Mouse (Mus musculus) MEL (cell line): ENCODE measurements around the gene Cpm.

Source experiments
- CHD2 ChIP-seq: IDR thresholded peaks from 2 replicates; pipeline ENCODE4 v1.6.1; 2011; ENCODE audit warnings: low read length, improper control_type of control experiment
- CTCF ChIP-seq, 3 experiments: IDR thresholded peaks in 2 of 3; conservative IDR thresholded peaks in 1 of 3; 2 replicates each; pipeline ENCODE4 v1.5.1; 2011 to 2012; ENCODE audit warnings: low read length in 3 of 3, low read depth in 2 of 3, mild to moderate bottlenecking in 2 of 3, improper control_type of control experiment in 1 of 3, inconsistent platforms in 1 of 3, mixed read lengths in 1 of 3, moderate library complexity in 1 of 3; ENCODE audit not compliant: control insufficient read depth in 1 of 3, insufficient read depth in 1 of 3, poor library complexity in 1 of 3, severe bottlenecking in 1 of 3
- MAFK ChIP-seq: IDR thresholded peaks from 2 replicates; pipeline ENCODE4 v1.6.1; 2011; ENCODE audit warnings: low read depth, mild to moderate bottlenecking, low read length, improper control_type of control experiment, borderline replicate concordance
- RAD21 ChIP-seq: IDR thresholded peaks from 2 replicates; pipeline ENCODE4 v1.6.1; 2011; ENCODE audit warnings: mild to moderate bottlenecking, low read depth, low read length, improper control_type of control experiment

DNA sequence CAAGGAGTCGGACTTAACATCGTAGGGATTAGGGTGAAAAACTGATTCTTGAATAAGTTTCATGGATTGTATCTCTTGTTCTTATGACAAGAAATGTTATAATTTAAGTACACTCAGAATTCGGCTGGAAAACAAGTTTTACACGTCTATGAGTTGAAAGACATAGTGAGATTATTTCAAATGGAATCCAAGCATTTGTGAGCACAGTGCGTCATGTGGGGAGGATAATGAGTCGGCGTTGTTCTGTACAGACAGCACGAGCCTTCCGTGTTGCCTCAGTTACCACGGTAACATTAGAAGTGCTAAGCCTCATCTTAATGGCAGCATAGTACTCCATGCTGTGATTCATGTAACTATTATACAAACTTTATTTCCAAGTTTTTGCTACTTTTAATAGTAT is 42.0 kb upstream of the Cpm start:
- TF ChIP-seq CHD2 (no peak), MAFK (no peak), RAD21 (no peak), CTCF (IDR thresholded peaks at IDR 0.05 in 2 of 3, conservative IDR thresholded peaks at IDR 0.05 in 1 of 3; ENCODE audit: control insufficient read depth in 1 of 3, insufficient read depth in 1 of 3, low read depth in 2 of 3, low read length in 3 of 3, poor library complexity in 1 of 3, severe bottlenecking in 1 of 3) (no peak)
